ENCODE assay signal across 23 mouse cellular contexts in the genomic region with DNA sequence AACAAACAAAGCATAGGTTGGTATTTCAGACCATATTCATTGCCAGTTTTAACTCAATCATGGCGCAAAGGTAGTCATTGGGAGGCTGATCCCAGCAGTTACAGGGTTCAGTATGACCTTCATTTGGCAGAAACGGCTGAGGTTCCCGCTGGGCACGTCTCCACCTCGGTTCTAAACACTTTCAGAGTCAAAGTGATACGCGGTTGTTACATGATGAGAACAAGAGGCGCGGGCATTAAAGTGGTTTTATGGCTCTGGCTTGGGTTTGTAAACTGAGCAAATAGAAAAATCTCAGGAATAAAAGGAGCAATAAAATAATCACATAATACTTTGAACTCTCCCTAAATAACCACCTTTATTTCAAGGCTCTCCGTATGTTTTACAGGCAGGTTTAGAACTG.
A peak's percentile ranks its signal among the peaks of the same experiment; 100 is the strongest.
DNase-seq lines count a peak whose midpoint lies in the region; ATAC-seq and TF ChIP-seq lines count a peak whose summit lies in the region.
"Had no signal": no experiment of that assay in that cellular context is flagged by ENCODE, and none has a peak within 500 bp of the region (broad histone marks: within the 10 kb centered on the region; RNA-seq: fewer than 3 reads in every experiment).

No protein-coding gene starts in this region.

- no peaks in the 10 kb centered on the region for H3K36me3 ChIP-seq in stomach, embryonic 15.5 days
- no peaks in the 10 kb centered on the region for H3K36me3 ChIP-seq in stomach, postnatal 0 days (ENCODE audit: control insufficient read depth, insufficient read depth, low read length)
- no peaks in the 10 kb centered on the region for H3K36me3 ChIP-seq in intestine, embryonic 16.5 days (ENCODE audit: control insufficient read depth, insufficient read depth, low read length)
- H3K36me3 ChIP-seq: embryonic facial prominence, embryonic 10.5 days; embryonic facial prominence, embryonic 12.5 days; G1E had no signal

- WGBS in stomach, embryonic 15.5 days = 80% methylated on average over 10 of the region's 10 CpGs
- WGBS in stomach, postnatal 0 days = 79% methylated on average over 10 of the region's 10 CpGs
- WGBS in intestine, embryonic 16.5 days = 56% methylated on average over 10 of the region's 10 CpGs
- WGBS in large intestine, adult 2 months = 23% methylated on average over 10 of the region's 10 CpGs

- H3K27ac ChIP-seq in stomach, embryonic 15.5 days = 0 out of 2 replicates have a peak overlapping the region, but pooled peaks have one; percentile 6
- H3K27ac ChIP-seq in stomach, postnatal 0 days (replicated peaks) = no peak overlapping the region
- peak overlapping the region; percentile 99 for H3K27ac ChIP-seq in intestine, embryonic 16.5 days (ENCODE audit: low read length)
- H3K27ac ChIP-seq: embryonic facial prominence, embryonic 10.5 days; embryonic facial prominence, embryonic 12.5 days; forebrain, embryonic 13.5 days had no signal

- TF ChIP-seq EP300 in stomach, postnatal 0 days (optimal IDR thresholded peaks at IDR 0.05) = no peak

- no peak for DNase-seq in stomach, postnatal 0 days (ENCODE audit: low spot score)
- DNase-seq in large intestine, adult 2 months (ENCODE audit: low read depth, low spot score) = peak; percentile 93
- DNase-seq in ovary, adult 18-20 months (ENCODE audit: low spot score) = no peak
- no peak for DNase-seq in frontal cortex, adult 2 months (ENCODE audit: extremely low spot score in 1 of 2, low spot score in 1 of 2)
- DNase-seq in gastrocnemius, postnatal 10 days = no peak
- DNase-seq: adrenal gland, adult 8-10 months; adrenal gland, postnatal 14 days; adrenal gland, postnatal 36 days; B cell, adult 2 months; cerebellum, adult 11-12 months; cerebellum, adult 2 months; cerebellum, adult 9-10 months; cerebellum, postnatal 10 days; cerebellum, postnatal 25 days had no signal

- ATAC-seq in stomach, embryonic 15.5 days (ENCODE audit: insufficient read depth, low FRiP score, low read depth) = no peak
- no peak for ATAC-seq in stomach, postnatal 0 days (ENCODE audit: low FRiP score, low TSS enrichment)
- peak; percentile 24 for ATAC-seq in intestine, embryonic 16.5 days
- ATAC-seq: activated CD4-positive, CD25-positive, alpha-beta regulatory T cell, adult 4 months; CD4-positive, CD25-positive, alpha-beta regulatory T cell, adult 4 months; forebrain, embryonic 13.5 days; Patski had no signal

- H3K27me3 ChIP-seq in stomach, embryonic 15.5 days (replicated peaks) = no peaks in the 10 kb centered on the region
- H3K27me3 ChIP-seq in stomach, postnatal 0 days (ENCODE audit: control insufficient read depth, insufficient read depth, low read length) = no peaks in the 10 kb centered on the region
- no peaks in the 10 kb centered on the region for H3K27me3 ChIP-seq in intestine, embryonic 16.5 days (replicated peaks; ENCODE audit: control insufficient read depth, insufficient read depth, low read length)
- H3K27me3 ChIP-seq: embryonic facial prominence, embryonic 12.5 days; forebrain, embryonic 13.5 days; Patski had no signal

- no peak for TF ChIP-seq CTCF in stomach, postnatal 0 days (IDR thresholded peaks at IDR 0.05; ENCODE audit: low read depth)

- H3K4me2 ChIP-seq in stomach, embryonic 15.5 days = no peak overlapping the region
- H3K4me2 ChIP-seq in stomach, postnatal 0 days (replicated peaks; ENCODE audit: low read depth) = no peak overlapping the region
- H3K4me2 ChIP-seq in intestine, embryonic 16.5 days (ENCODE audit: low read depth, low read length) = no peak overlapping the region
- H3K4me2 ChIP-seq: embryonic facial prominence, embryonic 12.5 days; forebrain, embryonic 13.5 days had no signal

- no peaks in the 10 kb centered on the region for H3K9me3 ChIP-seq in stomach, embryonic 15.5 days
- H3K9me3 ChIP-seq in stomach, postnatal 0 days (ENCODE audit: control insufficient read depth, low read length) = no peaks in the 10 kb centered on the region
- H3K9me3 ChIP-seq in intestine, embryonic 16.5 days (ENCODE audit: control insufficient read depth, low read length) = no peaks in the 10 kb centered on the region
- H3K9me3 ChIP-seq: embryonic facial prominence, embryonic 10.5 days; embryonic facial prominence, embryonic 12.5 days; forebrain, embryonic 13.5 days; G1E had no signal

- H3K4me1 ChIP-seq in stomach, embryonic 15.5 days = peaks cover 32% of the 10 kb centered on the region
- peaks cover 11% of the 10 kb centered on the region for H3K4me1 ChIP-seq in stomach, postnatal 0 days (replicated peaks; ENCODE audit: control insufficient read depth, insufficient read depth)
- H3K4me1 ChIP-seq in intestine, embryonic 16.5 days (ENCODE audit: control insufficient read depth, insufficient read depth, low read length) = peaks cover 45% of the 10 kb centered on the region

- no peak overlapping the region for H3K9ac ChIP-seq in stomach, embryonic 15.5 days
- H3K9ac ChIP-seq in stomach, postnatal 0 days (ENCODE audit: low read length) = no peak overlapping the region
- H3K9ac ChIP-seq in intestine, embryonic 16.5 days (ENCODE audit: low read depth, low read length) = no peak overlapping the region
- H3K9ac ChIP-seq: embryonic facial prominence, embryonic 12.5 days; forebrain, embryonic 13.5 days had no signal

- no peak overlapping the region for H3K4me3 ChIP-seq in stomach, embryonic 15.5 days (replicated peaks)
- H3K4me3 ChIP-seq in stomach, postnatal 0 days (ENCODE audit: low read depth, low read length) = no peak overlapping the region
- H3K4me3 ChIP-seq in intestine, embryonic 16.5 days (ENCODE audit: low read length) = no peak overlapping the region
- H3K4me3 ChIP-seq: embryonic facial prominence, embryonic 10.5 days; embryonic facial prominence, embryonic 12.5 days; forebrain, embryonic 13.5 days had no signal
